Mouse (Mus musculus) brain, embryonic 14.5 days (tissue): Measurements from ENCODE around the gene Aldh16a1. TPM values are rescaled to one million over a fixed set of nuclear protein-coding genes. Genes with fewer than 3 reads are reported as not detected.
"Not testable (repeated sequence)": the region's sequence is repeated elsewhere in the genome, so short reads cannot be mapped to it uniquely, and the experiment has no call there.

ENCODE experiments used
- DNase-seq: peaks from one replicate; pipeline ENCODE4 v3.0.0-alpha.2; 2011; ENCODE audit warnings: low read depth
- CTCF ChIP-seq: fragments of 200-500 bp; IDR thresholded peaks from 2 replicates; pipeline ENCODE4 v1.5.1; 2012; ENCODE audit warnings: inconsistent platforms, mild to moderate bottlenecking, moderate library complexity, borderline replicate concordance; ENCODE audit not compliant: insufficient read depth, insufficient read length; ENCODE audit errors: extremely low read depth
- POLR2A ChIP-seq: fragments of 200-500 bp; IDR thresholded peaks from 2 replicates; pipeline ENCODE4 v1.6.1; 2012; ENCODE audit warnings: mild to moderate bottlenecking, inconsistent platforms, borderline replicate concordance; ENCODE audit not compliant: poor library complexity, insufficient read depth, insufficient read length, severe bottlenecking; ENCODE audit errors: extremely low read depth
- polyA plus RNA-seq: library from polyadenylated mRNA; depleted of rRNA; stranded (reverse); fragments of >200 nt; gene quantifications from 2 replicates; pipeline ENCODE4 v1.2.3, GENCODE M21; 2012

Gene Aldh16a1
- polyA plus RNA-seq, 1 experiment = 26.4 TPM

DNA sequence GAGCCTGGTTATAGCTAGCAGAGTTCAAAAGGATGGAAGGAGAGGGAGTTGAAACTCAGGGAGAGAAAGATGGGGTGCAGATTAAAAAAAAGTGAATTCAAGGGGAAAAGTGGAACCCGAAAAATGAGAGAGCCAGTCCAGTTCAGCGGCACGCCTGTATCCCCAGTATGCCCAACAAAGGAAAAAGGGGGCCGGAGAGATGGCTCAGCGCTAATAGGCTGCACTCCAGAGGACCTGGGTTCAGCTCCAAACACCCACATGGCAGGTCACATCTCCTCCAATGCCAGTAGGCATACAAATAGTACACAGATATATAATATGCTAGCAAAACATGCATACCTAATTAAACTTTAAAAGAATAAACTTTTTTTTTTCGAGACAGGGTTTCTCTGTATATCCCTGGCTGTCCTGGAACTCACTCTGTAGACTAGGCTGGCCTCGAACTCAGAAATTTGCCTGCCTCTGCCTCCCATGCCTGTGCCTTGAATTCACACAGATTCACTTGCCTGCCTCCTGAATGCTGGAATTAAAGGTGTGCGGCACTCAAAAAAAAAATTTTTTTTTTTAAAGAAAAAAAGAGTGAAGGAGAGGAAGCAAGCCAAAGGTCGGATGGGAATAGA is 8.7 kb upstream of the Aldh16a1 start:
- no peak for DNase-seq
- TF ChIP-seq POLR2A (no peak), CTCF (no peak)

- TF ChIP-seq CTCF = no peak
- TF ChIP-seq POLR2A = no peak
- no peak for DNase-seq
These were observed 8.2 kb upstream of the Aldh16a1 start for GRCm38 (mm10) chr7:45162551-45162950.

DNA sequence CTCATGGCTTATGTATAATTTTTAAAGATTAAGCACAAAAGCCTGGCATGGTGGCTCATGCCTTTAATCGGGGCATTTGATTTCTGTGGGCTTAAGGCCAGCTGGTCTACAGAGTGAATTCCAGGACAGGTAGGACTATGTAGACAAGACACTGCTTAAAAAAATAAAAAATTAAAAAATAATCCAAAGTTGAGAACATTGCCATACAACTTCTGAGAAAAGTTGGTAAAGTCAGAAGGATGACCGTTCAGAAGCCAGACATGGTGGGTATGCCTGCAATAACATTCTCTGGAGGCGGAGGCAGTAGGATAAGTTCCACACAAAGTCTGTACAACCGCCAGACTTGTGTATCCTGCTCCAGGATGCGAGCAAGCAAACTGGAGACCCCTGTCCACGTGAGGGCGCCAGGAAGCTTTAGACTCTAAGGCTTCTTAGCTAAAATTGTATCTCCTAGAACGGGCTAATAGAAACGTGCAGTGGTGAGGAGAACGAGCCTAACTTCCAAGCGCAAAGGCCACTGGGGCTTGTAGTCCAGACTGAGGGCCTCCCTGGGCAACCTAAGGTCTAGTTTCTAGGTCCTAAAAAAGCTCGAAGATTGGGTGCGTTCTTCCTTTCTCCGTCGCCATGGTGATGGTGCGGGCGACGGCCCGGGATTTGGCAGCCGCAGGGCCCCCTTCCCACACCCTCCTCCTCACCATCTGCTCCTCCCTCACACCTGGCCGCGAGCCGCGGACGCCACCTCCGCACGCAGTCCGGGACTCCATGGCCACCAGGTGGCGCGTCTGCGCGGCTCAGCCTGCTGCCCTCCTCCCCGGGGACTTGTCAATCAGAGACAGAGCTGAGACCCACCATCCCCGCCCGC is 7.5 kb upstream of the Aldh16a1 start:
- TF ChIP-seq POLR2A (no peak), CTCF (peak; percentile 88)
- DNase-seq = peak; percentile 97

GRCm38 (mm10) chr7:45160866-45161265 is 6.5 kb upstream of the Aldh16a1 start:
- DNase-seq = no peak
- TF ChIP-seq CTCF (no peak), POLR2A (no peak)

DNA sequence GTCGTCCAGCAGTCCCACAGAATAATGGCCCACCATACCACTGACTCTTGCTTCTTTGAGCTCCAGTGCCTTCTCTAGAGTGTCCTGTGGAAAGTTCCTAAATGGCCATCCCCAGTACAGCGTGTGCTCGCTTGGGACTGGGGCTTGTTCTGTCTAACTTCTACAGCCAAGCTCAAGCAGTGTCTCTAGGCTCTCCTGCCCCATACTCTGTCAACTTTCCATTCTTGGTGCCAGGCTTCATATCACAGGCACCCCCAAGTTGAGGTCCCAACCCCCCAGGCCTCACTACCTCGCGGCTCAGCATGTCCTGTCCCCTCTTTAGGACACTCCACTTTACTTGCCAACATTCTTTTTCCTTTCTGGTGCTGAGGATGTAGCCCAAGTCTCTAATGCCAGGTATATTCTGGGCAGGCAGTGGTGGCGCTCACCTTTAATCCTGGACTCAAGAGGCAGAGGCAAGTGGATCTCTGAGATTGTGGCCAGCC is 6.0 kb upstream of the Aldh16a1 start:
- no peak for DNase-seq
- TF ChIP-seq POLR2A (no peak), CTCF (no peak)

DNA sequence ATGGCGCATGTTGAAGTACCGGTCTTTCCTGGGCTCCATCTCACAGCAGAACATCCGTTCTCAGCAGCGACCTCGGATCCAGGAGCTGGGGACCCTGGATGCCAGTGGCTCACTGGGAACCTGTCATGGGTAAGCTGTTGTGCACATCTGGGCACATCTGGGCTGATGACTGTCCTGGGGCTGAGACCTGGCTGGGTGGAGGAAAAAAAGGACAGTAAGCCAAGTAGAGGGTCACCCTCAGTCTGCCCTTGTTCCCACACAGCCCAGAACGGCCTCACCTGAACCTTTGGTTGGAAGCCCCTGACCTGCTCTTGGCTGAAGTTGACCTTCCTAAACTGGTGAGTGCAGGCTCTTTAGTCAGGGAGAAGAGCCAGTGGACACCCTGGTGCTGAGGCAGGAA is 4.6 kb upstream of the Aldh16a1 start:
- TF ChIP-seq POLR2A = no peak
- no peak for TF ChIP-seq CTCF
- no peak for DNase-seq

GRCm38 (mm10) chr7:45157459-45157858 is 3.1 kb upstream of the Aldh16a1 start:
- TF ChIP-seq POLR2A = no peak
- no peak for TF ChIP-seq CTCF
- no peak for DNase-seq

GRCm38 (mm10) chr7:45156206-45156605 is 1.8 kb upstream of the Aldh16a1 start:
- DNase-seq = no peak
- TF ChIP-seq CTCF = no peak
- TF ChIP-seq POLR2A = no peak

- no peak for TF ChIP-seq POLR2A
- no peak for TF ChIP-seq CTCF
- no peak for DNase-seq
These were observed 1.2 kb upstream of the Aldh16a1 start for GRCm38 (mm10) chr7:45155590-45155989.

GRCm38 (mm10) chr7:45154993-45155514 is 670 bp upstream of the Aldh16a1 start:
- TF ChIP-seq POLR2A (no peak), CTCF (peak; percentile 33; the same call in 1 of the 2 replicates)
- DNase-seq = peak; percentile 40

- TF ChIP-seq POLR2A = no peak
- no peak for TF ChIP-seq CTCF
- DNase-seq = no peak
These were observed 798 bp downstream of the Aldh16a1 start for GRCm38 (mm10) chr7:45153586-45153985.

DNA sequence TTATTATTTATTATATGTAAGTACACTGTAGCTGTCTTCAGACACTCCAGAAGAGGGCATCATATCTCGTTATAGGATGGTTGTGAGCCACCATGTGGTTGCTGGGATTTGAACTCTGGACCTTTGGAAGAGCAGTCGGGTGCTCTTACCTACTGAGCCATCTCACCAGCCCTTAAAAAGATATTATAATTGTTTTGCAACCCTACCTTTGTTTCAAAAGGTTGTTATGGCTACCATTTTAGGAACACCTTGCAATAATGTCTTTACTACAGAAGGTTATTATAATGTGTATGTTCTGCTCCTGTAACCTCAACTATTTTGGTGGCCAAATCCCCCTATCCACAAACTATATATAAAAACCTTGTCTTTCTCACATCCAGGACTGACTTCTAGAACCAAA is 1.3 kb downstream of the Aldh16a1 start:
- DNase-seq = not testable (repeated sequence)
